Mouse (Mus musculus) embryonic fibroblast, embryonic 13.5 days (primary cell): ENCODE measurements around the gene Lgr5.

Experiments used
- CTCF ChIP-seq: IDR thresholded peaks from 2 replicates; pipeline ENCODE4 v1.5.1; 2011; ENCODE audit warnings: mild to moderate bottlenecking, control low read depth, low read length, moderate library complexity, borderline replicate concordance; ENCODE audit not compliant: insufficient read depth
- POLR2A ChIP-seq: IDR thresholded peaks from 2 replicates; pipeline ENCODE4 v1.6.1; 2011; ENCODE audit warnings: low read depth, mild to moderate bottlenecking, control low read depth, low read length, moderate library complexity

GRCm38 (mm10) chr10:115579494-115579893 is 8.1 kb downstream of the Lgr5 start:
- TF ChIP-seq CTCF (no peak), POLR2A (no peak)
